Mouse (Mus musculus): ENCODE measurements around the gene Grcc10.

DNA sequence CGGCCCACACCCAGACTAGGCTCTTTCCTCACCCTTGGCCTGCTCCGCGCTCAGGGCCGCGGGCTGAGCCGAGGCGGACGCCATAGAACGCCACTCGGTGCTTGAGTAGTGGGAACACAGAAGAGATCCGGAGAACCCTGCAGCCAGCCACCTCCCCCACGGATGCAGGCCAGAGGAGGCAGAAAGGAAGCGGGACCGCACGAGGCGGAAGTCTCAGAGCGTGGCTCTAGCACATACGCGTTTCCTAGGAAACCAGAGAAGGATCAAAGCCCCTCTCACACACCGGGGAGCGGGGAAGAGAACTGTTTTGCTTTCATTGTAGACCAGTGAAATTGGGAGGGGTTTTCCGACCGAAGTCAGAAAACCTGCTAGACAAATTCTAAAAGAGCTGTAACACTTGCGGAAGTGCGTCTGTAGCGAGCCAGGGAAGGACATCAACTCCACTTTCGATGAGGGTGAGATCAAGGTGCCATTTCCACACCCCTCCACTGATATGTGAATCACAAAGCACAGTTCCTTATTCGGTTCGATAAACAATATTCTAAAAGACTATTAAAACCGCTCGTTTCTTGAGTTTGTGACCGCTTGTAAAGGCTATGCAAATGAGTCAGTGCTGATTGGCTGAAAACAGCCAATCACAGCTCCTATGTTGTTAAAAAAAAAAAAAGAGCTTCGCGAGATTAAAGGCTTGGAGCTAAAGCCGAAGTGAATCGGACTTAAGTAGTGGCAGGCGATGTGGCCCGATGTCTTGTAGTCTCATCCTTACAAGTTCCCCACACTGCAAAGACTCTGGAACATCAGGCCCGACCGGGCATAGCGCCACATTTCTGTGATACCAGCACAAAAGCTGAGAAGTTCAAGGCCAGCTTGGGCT is at the start of gene Grcc10:
- TF ChIP-seq TAL1 (IDR thresholded peaks at IDR 0.05; ENCODE audit: low read length) (no peak), GATA1 (IDR thresholded peaks at IDR 0.05; ENCODE audit: low read length) (no peak)

All from erythroblast, embryonic 14.5 days (primary cell).